Mouse (Mus musculus) liver, embryonic 14.5 days (tissue): Measurements from ENCODE around the gene Polq.

Experiments
- CTCF ChIP-seq: IDR thresholded peaks from 2 replicates; pipeline ENCODE4 v1.5.1; 2016; ENCODE audit warnings: antibody characterized with exemption, low read depth, control low read depth
- EP300 ChIP-seq: IDR thresholded peaks from 2 replicates; pipeline ENCODE4 v1.6.1; 2016; ENCODE audit warnings: antibody characterized with exemption, low read depth

GRCm38 (mm10) chr16:37108763-37109162 lies 97.2 kb downstream of the Polq start:
- no peak for TF ChIP-seq EP300
- TF ChIP-seq CTCF = no peak
